Mouse (Mus musculus) bone marrow macrophage, adult 2 months (primary cell): ENCODE results near the gene Scd4.

Source experiments
- CTCF ChIP-seq: IDR thresholded peaks from 2 replicates; pipeline ENCODE4 v1.5.1; 2012; ENCODE audit warnings: low read depth, mild to moderate bottlenecking, low read length, moderate library complexity
- POLR2A ChIP-seq: IDR thresholded peaks from 2 replicates; pipeline ENCODE4 v1.6.1; 2012; ENCODE audit warnings: mild to moderate bottlenecking, low read depth, low read length, borderline replicate concordance

DNA sequence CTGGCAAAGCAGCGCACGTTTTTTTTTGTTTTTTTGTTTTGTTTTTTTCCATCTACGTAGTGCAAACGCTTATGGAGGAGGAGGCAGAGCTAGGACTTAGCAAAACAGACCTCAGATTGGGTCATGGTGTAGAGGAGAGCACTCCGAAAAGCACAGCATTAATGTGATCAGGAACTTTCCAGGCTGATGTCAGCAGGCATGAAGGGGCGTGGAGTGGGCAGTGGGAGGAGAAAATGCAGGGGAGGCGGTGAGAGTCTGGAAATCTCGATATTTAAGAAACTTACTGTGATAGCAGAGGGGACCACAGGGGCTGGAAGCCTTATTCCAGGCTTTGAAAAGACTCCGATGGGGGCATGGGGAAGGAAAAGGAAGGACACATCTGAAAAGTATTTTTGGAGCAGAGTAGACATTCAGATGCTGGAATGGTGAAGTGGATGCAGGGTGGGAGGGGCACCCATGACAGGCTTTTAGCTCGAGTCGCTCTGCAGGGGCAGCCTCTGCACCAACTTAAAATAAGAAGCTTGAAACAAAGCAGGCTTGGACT is 17.9 kb upstream of the Scd4 start:
- TF ChIP-seq CTCF (no peak), POLR2A (no peak)
